Mouse (Mus musculus): ENCODE measurements at regions not wholly inside any gene's neighbourhood (a gene's known extent, or its start where the extent isn't known, plus 50 kb on each side); places are given as distances from the start of the nearest gene placed in this dataset.

- TF ChIP-seq CTCF (IDR thresholded peaks at IDR 0.05; ENCODE audit: low read depth) (no peak), EP300 (IDR thresholded peaks at IDR 0.05; ENCODE audit: low read depth) (no peak)
Observed at GRCm38 (mm10) chr16:18686044-18686761, 56.4 kb upstream of the Sept5 start.
